Mouse (Mus musculus) kidney, adult 8-10 months (tissue): ENCODE data around the gene Tmc8.
"Not testable (repeated sequence)": the region's sequence is repeated elsewhere in the genome, so short reads cannot be mapped to it uniquely, and the experiment has no call there.

Experiments
- DNase-seq, 2 experiments: peaks; one replicate each; pipeline ENCODE4 v3.0.0; 2022

Gene Tmc8

DNA sequence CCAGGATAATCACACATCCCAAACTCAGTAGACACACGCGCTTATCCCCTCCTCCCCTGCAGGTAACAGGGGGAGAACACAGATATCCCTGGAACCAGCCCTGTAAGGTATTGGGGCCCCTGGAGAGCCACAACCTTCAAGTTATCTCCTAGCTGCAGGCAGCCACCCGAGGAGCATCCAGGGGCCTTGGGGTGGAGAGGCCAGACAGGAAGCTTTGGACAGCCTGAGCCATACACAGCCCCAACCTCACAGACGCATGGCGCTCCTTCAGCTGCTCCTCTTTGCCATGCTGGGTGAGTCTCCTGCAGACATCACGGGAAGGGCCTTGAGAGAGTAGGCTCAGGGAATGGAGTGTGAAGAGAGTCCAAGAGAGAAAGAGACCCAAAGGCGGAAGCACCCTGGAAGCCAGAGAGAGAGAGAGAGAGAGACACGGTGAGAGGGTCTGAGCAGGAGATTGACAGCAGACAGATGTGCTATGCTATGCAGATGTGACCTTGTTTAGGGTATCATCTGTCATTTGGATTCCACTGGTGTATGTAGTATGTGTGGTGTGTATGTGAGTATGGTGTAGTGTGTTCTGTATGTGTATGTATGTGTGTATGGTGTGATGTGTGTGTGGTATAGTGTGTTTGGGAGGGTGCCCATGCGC is 15.8 kb downstream of the Tmc8 start, which contains the start of gene 6030468B19Rik:
Gene 6030468B19Rik (plus strand): TSS at position 150 of the 649 bp plus-strand sequence.
- no peak for DNase-seq

DNA sequence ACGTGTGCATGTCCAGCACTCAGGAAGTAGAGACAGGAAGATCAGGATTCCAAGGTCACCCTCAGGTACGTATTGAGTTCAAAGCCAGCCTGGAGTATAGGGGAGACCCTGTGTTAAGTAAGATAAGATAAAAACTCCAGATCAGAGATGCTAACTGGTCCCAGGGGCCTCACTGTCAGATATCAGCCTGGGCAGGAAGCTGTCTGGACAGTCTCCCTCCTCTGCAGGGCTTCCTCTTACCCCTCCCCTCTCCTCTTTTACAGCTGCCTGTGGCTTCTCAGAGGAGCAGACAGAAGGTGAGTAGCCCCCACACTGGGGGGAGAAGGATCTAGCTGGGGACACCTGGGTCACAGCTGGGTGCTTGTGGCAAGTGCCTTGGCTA is 16.3 kb downstream of the Tmc8 start:
- no peak for DNase-seq

DNA sequence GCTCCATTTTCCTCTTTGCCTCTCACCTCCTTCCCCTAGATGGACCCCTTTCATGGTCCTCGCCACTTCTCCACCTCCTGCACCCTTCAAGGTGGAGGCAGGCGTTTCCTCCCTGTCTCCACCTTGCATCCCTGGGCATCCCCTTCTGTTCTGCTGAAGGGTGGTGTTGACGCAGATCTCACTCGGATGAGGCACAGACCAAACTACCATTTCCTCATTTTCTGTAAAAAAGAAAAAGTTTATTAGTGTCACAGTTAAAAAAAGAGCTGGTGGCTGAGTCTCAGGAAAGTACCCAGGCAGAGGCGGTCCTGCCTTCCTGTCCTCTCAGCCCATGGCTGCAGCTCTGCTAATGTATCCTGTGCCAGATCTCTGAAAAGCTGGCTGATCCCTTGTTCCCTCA is 17.3 kb downstream of the Tmc8 start:
- no peak for DNase-seq

DNA sequence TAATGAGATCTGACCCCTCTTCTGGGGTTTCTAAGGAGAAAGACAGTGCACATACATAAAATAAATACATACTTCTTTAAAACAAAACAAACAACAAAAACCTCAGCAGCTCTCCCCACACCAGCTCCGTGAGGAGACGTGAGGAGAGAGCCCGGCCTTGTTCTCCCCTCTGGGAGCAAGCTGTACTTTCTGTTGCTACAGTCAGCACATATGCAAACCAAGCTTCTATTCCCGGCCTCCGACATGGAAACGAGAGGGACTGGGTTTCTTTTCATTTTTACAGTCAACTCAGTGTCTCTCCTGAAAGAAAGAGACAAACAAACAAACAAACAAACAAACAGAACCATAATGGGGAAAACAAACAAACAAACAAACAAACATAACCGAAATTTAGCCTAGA is 18.2 kb downstream of the Tmc8 start:
- no peak for DNase-seq

DNA sequence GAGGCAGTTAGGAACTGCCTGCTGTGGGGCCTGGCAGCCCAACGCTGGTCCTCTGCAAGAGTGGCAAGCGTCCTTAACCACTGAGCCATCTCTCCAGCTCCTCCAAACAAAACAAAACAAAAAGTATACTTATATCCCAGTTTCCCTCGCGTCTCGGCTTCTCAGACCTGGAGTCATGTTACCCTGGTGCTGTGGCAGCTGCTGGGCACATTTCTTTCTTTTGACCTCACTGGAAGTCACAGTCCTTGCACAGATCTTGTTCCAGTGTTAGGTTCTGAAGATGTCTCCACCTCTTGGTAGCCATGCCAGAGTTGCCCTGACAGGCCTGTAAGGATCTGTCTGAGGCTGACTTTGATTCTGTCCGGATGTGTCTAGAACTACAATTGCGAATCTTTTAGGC is 19.8 kb downstream of the Tmc8 start:
- no peak for DNase-seq

DNA sequence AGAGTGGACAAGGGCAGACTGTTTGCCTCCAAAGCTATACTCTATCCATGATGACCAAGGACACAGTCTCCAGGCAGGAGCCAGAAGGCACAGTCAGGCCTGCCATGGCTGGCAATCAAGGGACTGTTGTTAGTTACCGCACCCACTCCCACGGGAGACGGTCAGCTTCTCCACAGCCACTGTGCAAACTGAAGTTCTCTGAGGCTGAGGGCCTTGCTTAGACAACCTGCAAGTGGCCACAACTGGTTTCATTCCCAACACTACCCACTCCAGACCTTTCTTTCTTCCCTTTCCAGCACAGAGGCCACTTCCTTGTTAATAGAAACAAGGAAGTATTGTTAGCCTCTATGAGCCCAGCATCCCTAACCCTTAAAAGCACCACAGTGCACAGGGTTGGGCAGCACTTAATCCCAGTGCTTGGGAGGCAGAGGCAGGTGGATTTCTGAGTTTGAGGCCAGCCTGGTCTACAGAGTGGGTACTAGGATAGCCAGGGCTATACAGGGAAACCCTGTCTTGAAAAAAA is 21.4 kb downstream of the Tmc8 start:
- no peak for DNase-seq

DNA sequence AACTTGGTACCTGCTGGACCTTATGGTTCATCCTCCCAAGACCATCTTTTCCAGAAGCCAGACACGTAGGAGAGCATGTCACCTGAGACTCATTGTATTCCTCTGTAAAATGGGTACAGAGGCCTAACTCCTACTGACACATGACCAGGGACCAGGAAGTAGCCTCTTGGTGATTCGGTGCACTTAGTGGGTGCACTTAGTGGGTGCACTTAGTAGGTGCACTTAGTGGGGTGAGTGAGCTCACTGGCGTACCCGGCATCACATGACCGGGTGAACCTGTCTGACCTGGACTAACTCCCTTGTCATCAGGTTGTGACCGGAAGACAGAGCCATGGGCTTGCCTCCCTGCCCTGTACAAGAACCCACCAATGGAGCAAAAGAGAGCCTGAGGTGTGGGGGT is 24.9 kb downstream of the Tmc8 start:
- no peak for DNase-seq

DNA sequence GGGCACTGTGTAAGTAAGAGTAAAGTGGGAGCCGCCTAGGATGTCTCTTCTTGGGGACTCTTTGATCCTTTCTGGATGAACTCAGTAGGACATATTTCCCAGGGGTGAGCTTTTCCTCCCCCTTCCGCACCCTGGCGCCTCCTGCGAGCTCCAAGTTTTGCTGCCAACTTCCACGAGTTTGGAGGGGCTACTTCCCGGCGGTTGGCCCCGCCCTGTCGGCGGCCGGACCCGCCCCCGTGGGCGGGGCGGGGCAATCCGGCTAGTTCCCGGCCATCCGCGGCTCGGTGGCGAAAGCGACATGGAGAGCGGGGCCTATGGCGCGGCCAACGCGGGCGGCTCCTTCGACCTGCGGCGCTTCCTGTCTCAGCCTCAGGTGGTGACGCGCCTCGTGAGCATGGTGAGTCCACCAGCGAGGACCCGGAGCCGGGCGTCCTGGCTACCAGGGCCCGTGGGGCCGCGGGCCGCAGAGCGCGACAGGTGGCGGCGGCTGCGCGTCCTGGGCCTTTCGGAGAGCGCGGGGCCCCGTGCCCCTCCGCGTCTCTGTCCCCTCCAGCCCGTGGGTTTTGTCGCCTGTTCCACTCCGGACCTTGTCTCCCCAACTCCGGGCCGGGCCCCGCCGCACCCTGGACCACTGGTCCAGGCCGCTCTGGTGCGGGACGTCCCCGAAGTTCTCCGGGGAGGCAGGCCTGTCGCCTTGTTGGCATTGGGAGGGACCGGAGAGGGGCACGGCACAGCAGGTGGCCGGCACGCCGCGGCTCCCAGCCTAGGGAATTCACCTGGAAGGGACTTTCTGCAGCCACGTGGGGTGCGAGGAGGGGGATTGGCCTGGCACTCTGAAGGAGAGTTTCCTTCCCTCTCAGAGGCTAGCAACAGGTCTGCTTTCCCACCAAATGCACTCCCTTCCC is 27.8 kb downstream of the Tmc8 start, which contains the start of the genes Gm20708 and Syngr2:
Gene Gm20708 (plus strand): TSS at position 262 of the 905 bp plus-strand sequence.
Gene Syngr2 (plus strand): TSS at position 262 of the 905 bp plus-strand sequence.
- peak; percentile 57 to 75 for DNase-seq

DNA sequence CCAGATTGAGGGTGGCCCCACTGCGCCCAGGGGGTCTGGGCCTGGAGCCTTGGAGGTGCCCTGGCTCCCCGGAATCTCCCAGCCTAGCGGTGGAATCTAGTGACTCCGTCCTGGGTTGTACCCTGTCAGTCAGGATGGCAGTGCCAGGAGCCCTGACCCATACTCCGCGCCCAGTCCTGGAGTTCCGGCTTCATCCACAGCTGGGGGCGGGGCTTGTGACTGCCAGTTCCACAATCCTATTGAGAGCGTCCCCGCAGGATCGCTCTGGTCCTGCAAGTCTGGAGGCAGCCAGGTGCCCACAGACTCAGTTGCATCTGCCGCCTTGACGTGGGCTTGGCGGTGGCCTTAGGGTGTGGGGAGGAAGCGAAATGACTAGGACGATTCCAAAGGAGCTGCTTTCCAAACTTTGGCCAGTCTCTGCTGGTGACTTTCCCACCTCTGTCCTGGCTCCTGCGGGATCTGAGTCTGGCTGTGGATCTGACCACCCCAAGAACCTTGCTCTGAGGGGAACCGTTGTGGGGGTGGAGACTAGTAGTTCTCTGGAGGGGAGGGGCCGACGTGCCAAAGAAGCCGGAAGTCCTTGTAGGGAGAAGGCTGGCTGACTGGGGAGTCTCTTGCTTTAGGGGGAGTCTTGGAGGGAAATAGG is 28.6 kb downstream of the Tmc8 start:
- DNase-seq, result peak; percentile 91 to 93

DNA sequence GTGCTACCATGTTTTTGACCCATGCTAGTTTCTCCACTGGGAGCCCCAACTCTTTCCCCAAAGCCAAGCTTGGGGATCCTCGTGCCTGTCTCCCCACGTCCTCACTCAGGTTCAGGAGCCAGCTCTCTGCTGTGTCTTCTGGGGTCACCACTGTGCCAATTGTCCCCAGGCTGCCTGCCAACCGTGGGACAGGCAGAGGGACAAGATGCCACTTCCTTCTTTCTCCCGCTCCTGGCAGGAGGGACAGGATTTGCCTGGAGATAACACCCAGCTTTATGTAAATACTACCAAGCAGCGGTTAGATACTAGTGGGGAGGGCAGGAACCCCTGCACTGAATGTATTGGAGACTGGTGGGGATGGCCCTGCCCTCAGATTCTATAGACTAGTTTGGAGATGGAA is 32.0 kb downstream of the Tmc8 start:
- no peak for DNase-seq

DNA sequence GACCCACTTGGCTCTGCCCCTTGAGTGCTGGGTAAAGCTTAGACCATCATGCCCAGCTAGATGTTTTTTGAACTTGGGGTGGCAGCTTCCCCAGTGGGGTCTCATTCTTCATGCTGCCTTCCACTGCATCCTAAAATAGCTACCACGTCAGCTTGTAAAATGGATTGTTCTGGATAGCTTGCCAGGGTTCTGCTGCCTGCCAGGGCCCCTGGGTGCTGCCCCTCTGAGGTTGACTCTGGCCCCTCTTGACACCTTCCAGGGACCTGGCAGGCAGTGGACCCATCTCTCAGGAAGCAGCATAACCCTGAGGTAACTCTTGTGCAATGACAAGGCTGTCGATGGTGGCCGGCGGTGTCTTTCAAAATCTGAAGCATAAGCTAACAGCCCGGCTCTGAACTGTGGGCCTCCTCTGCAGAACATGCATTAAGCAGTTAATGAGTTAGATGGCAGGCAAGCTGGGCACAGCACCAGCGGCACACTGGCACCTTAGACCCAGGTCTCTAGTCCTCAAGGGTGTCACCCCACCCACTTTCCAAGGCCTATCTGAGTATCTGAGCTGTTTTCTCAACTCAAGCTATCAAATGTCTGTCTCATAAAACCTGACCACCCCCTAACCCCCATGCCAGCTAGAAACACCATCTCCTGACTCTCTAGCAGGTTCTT is 33.0 kb downstream of the Tmc8 start:
- DNase-seq, result no peak

DNA sequence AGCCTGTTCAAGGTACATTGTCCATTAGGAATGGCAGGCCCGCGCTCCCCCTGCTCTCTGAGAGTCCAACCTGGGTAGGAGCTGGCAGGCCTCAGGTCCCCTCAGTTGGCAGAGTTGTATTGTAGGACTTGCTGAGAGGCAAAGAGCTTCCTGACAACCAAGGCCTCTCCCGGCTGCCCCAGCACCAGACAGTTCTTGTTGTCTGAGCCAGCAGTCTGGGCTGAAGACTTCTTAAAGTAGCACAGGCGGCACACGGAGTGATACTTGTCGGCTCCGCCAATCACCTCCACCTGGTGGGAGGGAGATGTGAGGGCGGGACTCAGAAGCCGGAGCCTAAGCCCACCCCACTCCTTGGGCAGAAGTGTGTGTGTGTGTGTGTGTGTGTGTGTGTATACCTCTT is 34.0 kb downstream of the Tmc8 start:
- not testable (repeated sequence) for DNase-seq

DNA sequence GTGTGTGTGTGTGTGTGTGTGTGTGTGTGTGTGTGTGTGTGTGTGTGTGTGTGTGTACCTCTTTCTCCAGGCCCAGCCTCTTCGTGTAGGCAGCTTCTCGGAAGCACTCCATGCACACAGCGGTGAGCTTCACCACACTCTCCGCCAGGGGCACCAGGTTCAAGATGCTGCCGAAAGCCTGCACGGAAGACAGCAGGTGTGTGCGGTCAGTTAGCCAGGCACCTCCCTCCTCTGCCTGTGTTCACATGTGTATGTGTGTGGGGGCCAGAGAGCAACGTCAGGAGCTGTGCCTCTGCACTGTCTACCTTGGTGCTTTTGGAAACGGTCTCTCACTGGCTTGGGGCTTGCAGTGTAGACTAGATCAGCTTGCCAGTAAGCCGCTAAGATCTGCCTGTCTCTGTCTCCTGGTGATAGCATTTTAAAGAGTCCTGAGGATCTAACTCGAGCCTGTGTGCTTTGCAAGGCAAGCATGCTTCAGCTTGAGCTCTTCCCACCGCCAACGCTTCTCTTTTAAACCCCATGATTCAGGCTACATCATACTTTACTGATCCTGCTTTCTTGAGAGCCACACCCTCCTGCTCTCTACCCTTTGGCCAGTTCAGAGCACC is 34.6 kb downstream of the Tmc8 start:
- DNase-seq, result no peak

DNA sequence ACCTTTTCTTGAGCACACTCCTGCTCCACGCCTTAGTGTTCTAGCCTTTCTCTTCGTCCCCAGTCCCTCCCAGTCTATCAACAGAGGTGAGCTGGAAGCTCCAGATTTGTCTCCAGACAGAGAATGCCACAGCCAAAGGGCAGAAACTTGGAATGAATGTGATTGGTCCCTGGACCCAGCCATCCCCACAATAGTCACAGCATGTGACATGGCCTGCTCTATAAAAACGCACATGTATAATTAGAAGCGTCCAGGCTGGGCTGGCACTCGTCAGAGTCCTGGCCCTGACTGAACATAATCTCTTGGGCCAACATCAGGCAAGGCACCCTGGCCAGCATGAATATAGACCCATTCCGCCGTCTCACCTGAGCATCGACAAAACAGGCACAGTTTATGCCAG is 37.2 kb downstream of the Tmc8 start:
- DNase-seq, result no peak

DNA sequence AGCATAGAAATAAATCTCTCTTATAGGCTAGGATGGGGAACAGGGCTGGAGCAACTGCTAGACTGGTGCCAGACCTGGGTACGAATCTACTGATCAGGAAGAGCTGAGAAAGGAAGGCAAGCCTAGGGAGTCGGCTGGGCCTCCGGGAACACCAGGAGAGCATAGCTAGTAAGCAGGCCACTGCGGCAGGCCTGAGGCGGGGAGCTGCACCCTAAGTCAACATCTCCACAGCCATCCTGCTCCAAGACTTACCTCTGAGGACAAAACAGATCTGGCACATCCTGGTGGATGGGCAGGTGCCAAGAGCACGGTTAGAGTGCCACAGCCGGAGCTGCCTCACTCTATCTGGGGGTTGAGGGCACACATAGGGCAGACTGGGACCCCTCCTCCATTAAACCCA is 38.3 kb downstream of the Tmc8 start:
- DNase-seq, result no peak

DNA sequence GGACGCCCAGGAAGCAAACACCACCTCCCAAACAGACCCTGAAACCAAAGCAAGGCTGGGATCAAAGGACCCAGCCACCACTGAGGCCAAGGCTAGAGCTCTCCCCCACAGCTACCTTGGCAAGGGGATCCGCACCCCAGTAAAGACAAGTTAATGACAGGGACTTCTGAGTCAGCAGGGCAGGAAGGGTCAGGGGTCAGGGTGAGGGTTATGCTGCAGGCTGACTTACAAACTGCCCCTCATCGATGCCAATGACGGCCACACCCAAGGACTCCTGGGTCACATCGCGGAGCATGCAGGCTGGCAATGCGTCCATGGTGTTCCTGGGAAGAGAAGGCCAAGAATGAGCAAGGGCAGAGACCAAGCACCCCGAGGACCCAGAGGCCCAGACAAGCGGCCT is 40.0 kb downstream of the Tmc8 start:
- DNase-seq, result no peak

DNA sequence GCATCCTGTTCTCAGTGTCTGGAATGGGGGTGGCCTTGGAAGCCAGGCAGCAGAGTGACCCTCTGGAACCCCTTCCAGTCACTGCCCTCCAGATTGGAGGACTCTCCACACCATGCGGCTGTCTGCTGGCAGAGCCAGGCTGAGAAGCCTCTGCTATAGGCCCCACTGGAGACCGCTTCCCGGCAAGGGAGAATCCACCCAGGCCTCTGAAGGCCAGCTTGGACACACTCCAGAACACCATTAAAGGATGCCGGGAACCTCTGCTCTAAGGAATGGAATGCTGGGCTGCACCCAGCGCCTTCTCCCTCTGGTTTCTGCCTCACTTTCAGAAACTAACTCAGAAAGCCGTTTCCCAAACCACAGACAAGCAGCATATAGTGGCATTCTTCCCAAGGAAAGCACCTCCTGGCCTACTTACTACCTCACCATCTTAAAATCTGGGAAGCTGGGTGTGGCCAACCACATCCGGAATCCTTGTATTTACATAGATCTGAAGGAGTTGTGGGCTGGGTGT is 40.9 kb downstream of the Tmc8 start:
- no peak for DNase-seq

DNA sequence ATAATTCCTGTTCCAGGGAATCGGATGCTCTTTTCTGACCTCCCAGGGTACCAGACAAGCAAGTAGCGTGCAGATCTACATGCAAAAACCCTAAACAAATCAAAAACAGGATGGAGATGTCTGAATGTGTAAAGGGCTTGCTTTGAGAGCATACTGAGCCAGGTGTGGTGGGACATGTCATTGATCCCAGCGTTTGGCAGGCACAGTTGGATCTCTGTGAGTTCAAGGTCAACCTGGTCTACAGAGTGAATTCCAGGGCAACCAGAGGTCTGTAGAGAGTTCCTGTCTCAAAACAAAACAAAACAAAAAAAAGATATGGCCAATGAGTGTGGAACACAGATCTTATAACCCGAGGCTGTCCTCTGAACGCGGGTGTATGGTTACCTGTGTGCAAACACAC is 41.5 kb downstream of the Tmc8 start:
- DNase-seq, result no peak

DNA sequence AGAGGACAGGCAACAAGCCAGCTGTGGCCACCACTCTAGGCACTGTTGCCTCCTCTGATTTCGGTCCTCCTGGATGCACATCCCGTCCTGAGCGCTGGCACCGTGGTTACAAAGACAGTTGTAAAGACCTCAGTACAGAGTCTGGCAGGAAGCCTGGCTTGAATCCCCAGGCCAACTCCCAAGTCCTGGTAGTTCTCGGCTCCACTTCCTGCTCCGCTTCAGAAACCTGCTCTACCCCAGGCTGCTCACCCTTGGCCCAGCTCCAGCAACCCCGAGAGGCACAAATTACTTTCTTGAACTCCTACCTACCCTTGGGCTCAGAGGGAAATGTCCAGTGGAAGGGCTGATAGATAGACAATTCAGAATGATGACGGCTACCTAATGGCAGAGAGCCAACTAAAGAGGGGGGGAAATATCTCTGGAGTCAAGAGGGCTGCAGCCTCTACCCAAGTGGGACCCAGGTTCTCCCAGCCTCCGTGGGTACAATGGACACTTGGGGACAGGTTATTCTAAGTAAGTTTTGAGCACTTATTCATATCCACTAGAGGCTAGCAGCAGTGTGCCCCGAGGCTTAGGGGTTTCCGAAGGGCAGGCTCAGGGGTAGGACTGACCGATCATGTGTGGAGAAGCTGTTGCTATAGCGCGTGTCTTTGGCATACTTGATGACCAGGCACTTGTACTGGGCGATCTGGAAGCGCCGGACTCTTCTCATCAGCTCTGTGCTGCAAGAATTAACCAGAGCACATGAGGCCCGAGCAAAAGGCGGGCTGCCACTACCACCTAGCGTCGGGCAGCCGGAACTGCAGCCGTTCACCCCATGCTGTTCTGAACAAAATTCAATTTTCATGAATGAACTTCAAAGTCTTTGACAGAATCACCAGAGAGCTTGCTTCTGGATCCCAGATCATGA is 42.4 kb downstream of the Tmc8 start:
- DNase-seq, result peak; percentile 78 to 85

DNA sequence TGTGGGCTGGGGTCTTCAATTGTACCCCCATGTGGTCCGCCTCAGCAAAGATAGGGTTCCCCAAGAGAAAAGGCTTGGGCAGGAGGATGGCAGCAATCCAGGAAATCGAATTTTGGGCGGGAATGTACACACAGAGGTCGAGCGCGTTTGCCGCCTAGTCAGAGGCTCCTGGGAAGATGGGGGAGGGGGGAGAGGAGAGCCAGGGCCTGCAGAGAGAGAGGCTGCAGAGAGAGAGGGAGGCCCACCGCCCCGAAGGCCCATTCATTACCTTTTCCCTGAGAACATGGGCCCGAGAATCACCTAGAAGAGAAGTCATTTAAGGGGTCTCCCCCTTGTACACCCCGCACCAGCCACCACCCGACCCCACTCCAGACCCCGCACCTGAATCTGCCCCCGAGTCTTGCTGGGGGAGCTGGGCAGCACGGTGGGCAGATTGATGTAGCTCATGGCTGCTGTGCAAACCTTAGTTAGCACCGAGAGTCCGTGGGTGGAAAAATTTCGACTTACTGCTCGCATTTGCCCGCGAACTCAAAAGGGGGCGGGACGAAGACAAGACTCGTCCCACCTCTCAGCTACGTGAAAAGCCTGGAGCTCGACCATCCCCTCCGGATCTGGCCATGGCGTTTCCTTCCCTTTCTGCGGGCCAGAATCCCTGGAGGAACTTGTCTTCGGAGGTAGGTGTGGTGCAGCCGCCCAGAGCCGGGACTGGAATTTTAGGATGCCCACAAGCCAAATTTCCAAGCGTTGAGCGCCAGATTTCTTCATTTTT is 43.6 kb downstream of the Tmc8 start, which contains the start of the genes Afmid and Tk1:
Gene Afmid (plus strand): TSS at position 592 of the 769 bp plus-strand sequence.
Gene Tk1 (minus strand): TSS at position 760 of the 769 bp plus-strand sequence.
- DNase-seq, result peak; percentile 82 to 85
